Comparison of ENCODE assay signal across 24 mouse cellular contexts in the genomic region with DNA sequence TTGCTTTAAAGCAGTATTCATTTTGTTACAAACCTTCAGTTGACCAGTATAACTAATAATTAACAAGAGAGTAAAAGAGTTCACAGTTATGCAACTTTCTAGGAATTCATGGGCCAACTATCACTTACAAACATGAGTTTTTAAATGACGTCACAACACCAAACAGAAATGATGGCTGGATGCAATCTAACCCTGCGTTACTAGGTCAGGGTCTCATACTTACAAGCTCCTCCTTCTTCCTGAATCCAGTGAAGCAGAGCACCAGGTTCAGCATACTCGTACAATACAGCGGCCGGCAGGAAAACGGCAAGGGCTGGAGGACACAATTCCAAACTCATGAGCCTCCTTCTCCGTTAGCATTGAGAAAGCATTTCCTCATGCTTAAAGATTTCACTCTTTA. TPM values are rescaled to one million over a fixed set of nuclear protein-coding genes. Genes with fewer than 3 reads are reported as not detected.
DNase-seq lines count a peak whose midpoint lies in the region; ATAC-seq lines count a peak whose summit lies in the region.
"Had no signal": no experiment of that assay in that cellular context is flagged by ENCODE, and none has a peak within 500 bp of the region (broad histone marks: within the 10 kb centered on the region; RNA-seq: fewer than 3 reads in every experiment).

No protein-coding gene starts in this region.

- H3K27ac ChIP-seq in liver, embryonic 13.5 days = no peak overlapping the region
- no peak overlapping the region for H3K27ac ChIP-seq in midbrain, embryonic 15.5 days
- H3K27ac ChIP-seq: embryonic facial prominence, embryonic 15.5 days; gastrocnemius, adult 2 months; heart, embryonic 15.5 days; hindbrain, embryonic 14.5 days; limb, embryonic 10.5 days; liver, embryonic 14.5 days; midbrain, embryonic 10.5 days; neural tube, embryonic 15.5 days; stomach, postnatal 0 days had no signal

- no peak overlapping the region for H3K4me3 ChIP-seq in liver, embryonic 13.5 days (replicated peaks)
- no peak overlapping the region for H3K4me3 ChIP-seq in midbrain, embryonic 15.5 days
- H3K4me3 ChIP-seq: embryonic facial prominence, embryonic 15.5 days; gastrocnemius, adult 2 months; heart, embryonic 15.5 days; limb, embryonic 10.5 days; midbrain, embryonic 10.5 days; neural tube, embryonic 15.5 days had no signal

- WGBS in liver, embryonic 13.5 days (ENCODE audit: insufficient replicate concordance) = 89% methylated on average over 7 of the region's 7 CpGs
- 95% methylated on average over 7 of the region's 7 CpGs for WGBS in midbrain, embryonic 15.5 days

- peaks cover 84% of the 10 kb centered on the region for H3K36me3 ChIP-seq in liver, embryonic 13.5 days
- no peaks in the 10 kb centered on the region for H3K36me3 ChIP-seq in midbrain, embryonic 15.5 days (replicated peaks)
- H3K36me3 ChIP-seq: neural tube, embryonic 15.5 days had no signal

- no peak overlapping the region for H3K4me2 ChIP-seq in liver, embryonic 13.5 days
- no peak overlapping the region for H3K4me2 ChIP-seq in midbrain, embryonic 15.5 days
- H3K4me2 ChIP-seq: embryonic facial prominence, embryonic 15.5 days; heart, embryonic 15.5 days; hindbrain, embryonic 14.5 days; neural tube, embryonic 15.5 days had no signal

- ATAC-seq in liver, embryonic 13.5 days (ENCODE audit: low read depth) = 0 out of 2 replicates have a peak, but pooled peaks have one; percentile 54
- ATAC-seq in midbrain, embryonic 15.5 days (replicated peaks) = no peak
- ATAC-seq: forebrain, embryonic 14.5 days; inflammation-experienced regulatory T-cells, adult 6 months; lung, postnatal 0 days had no signal

- no peak overlapping the region for H3K9ac ChIP-seq in liver, embryonic 13.5 days
- no peak overlapping the region for H3K9ac ChIP-seq in midbrain, embryonic 15.5 days
- H3K9ac ChIP-seq: embryonic facial prominence, embryonic 15.5 days; heart, embryonic 15.5 days; hindbrain, embryonic 14.5 days; liver, embryonic 14.5 days; neural tube, embryonic 15.5 days had no signal

- no peaks in the 10 kb centered on the region for H3K9me3 ChIP-seq in liver, embryonic 13.5 days (replicated peaks)
- no peaks in the 10 kb centered on the region for H3K9me3 ChIP-seq in midbrain, embryonic 15.5 days
- H3K9me3 ChIP-seq: embryonic facial prominence, embryonic 15.5 days; heart, embryonic 15.5 days; limb, embryonic 10.5 days; midbrain, embryonic 10.5 days; neural tube, embryonic 15.5 days had no signal

- no peaks in the 10 kb centered on the region for H3K27me3 ChIP-seq in liver, embryonic 13.5 days
- no peaks in the 10 kb centered on the region for H3K27me3 ChIP-seq in midbrain, embryonic 15.5 days (replicated peaks)
- H3K27me3 ChIP-seq: embryonic facial prominence, embryonic 15.5 days; heart, embryonic 15.5 days; neural tube, embryonic 15.5 days had no signal

- peaks cover 3% of the 10 kb centered on the region; the same call in 1 of the 2 replicates for H3K4me1 ChIP-seq in liver, embryonic 13.5 days (replicated peaks)
- H3K4me1 ChIP-seq in midbrain, embryonic 15.5 days = no peaks in the 10 kb centered on the region
- H3K4me1 ChIP-seq: embryonic facial prominence, embryonic 15.5 days; heart, embryonic 15.5 days; limb, embryonic 10.5 days; neural tube, embryonic 15.5 days had no signal

- no peak for DNase-seq in liver, embryonic 13.5 days
- no peak for DNase-seq in liver
- DNase-seq in kidney, adult 8-10 months = peak; percentile 32 to 73
- peak; percentile 16 to 66 for DNase-seq in kidney, postnatal 25 days
- no peak for DNase-seq in ovary, postnatal 36 days (ENCODE audit: low spot score)
- DNase-seq in Muller cell, postnatal 12 days (ENCODE audit: inconsistent ontology term) = no peak
- DNase-seq: adrenal gland, postnatal 25 days; cerebellum, adult 9-10 months; gastrocnemius, adult 2 months; heart, postnatal 4 days; right cerebral cortex, postnatal 14 days; thymus, adult 2 months had no signal

RNA-seq across cellular contexts. Expression of a gene that starts 7.9 kb away (rescaled TPM):
- polyA plus RNA-seq in liver, embryonic 13.5 days (2015; fragmentation: Nextera tagmentation; extraction: Ambion mirVana) = 34.5 and 47.4 TPM in 2 replicates
- polyA plus RNA-seq in midbrain, embryonic 15.5 days (2015; fragmentation: Nextera tagmentation; extraction: Ambion mirVana) = 7.8 and 9.6 TPM in 2 replicates

RNA-seq across cellular contexts. Expression of a gene that starts 37.0 kb away (rescaled TPM):
- polyA plus RNA-seq in liver, embryonic 13.5 days (2015; fragmentation: Nextera tagmentation; extraction: Ambion mirVana) = 3.7 and 4.2 TPM in 2 replicates
- polyA plus RNA-seq in midbrain, embryonic 15.5 days (2015; fragmentation: Nextera tagmentation; extraction: Ambion mirVana) = 11.2 and 12.8 TPM in 2 replicates

Comparison
In these comparisons a context has a peak if more than half of its experiments do, and no peak if none do; other contexts are left out.
1. DNase-seq: peak in kidney, adult 8-10 months (2 of 2) and kidney, postnatal 25 days (2 of 2); none in liver, embryonic 13.5 days (single experiment), liver (single experiment), ovary, postnatal 36 days (single experiment) and Muller cell, postnatal 12 days (single experiment).